Mouse (Mus musculus): ENCODE measurements at regions not wholly inside any gene's neighbourhood (a gene's known extent, or its start where the extent isn't known, plus 50 kb on each side); places are given as distances from the start of the nearest gene placed in this dataset.
A peak's percentile ranks its signal among the peaks of the same experiment; 100 is the strongest.
"Not testable (repeated sequence)": the region's sequence is repeated elsewhere in the genome, so short reads cannot be mapped to it uniquely, and the experiment has no call there.

- H3K4me3 ChIP-seq, H3K27ac ChIP-seq: not testable (repeated sequence)
- peak in 1 of 2 experiments; percentile 10 for DNase-seq (ENCODE audit: low spot score in 2 of 2)
- peak; percentile 65 for TF ChIP-seq CTCF (conservative IDR thresholded peaks at IDR 0.05)
Measured at GRCm38 (mm10) chr14:53345568-53345967, 850.0 kb upstream of the Olfr1507 start.

GRCm38 (mm10) chr14:53343849-53344248 is 848.3 kb upstream of the Olfr1507 start:
- not testable (repeated sequence) for H3K27ac ChIP-seq; H3K4me3 ChIP-seq; DNase-seq (ENCODE audit: low spot score in 2 of 2)

GRCm38 (mm10) chr14:53339167-53339566 is 843.6 kb upstream of the Olfr1507 start:
- not testable (repeated sequence) for H3K4me3 ChIP-seq; H3K27ac ChIP-seq; DNase-seq (ENCODE audit: low spot score in 2 of 2)

- not testable (repeated sequence) for DNase-seq (ENCODE audit: low spot score in 2 of 2); H3K27ac ChIP-seq; H3K4me3 ChIP-seq
Measured at GRCm38 (mm10) chr14:53337446-53337845, 841.9 kb upstream of the Olfr1507 start.

GRCm38 (mm10) chr14:53336705-53337104 is 841.2 kb upstream of the Olfr1507 start:
- H3K4me3 ChIP-seq; DNase-seq (ENCODE audit: low spot score in 2 of 2); H3K27ac ChIP-seq: not testable (repeated sequence)

- not testable (repeated sequence) for H3K4me3 ChIP-seq; H3K27ac ChIP-seq; DNase-seq (ENCODE audit: low spot score in 2 of 2)
Measured at GRCm38 (mm10) chr14:53334451-53334850, 838.9 kb upstream of the Olfr1507 start.

- H3K4me3 ChIP-seq; H3K27ac ChIP-seq; DNase-seq (ENCODE audit: low spot score in 2 of 2): not testable (repeated sequence)
Measured at GRCm38 (mm10) chr14:53331153-53331552, 835.6 kb upstream of the Olfr1507 start.

- not testable (repeated sequence) for DNase-seq (ENCODE audit: low spot score in 2 of 2); H3K27ac ChIP-seq
Measured at GRCm38 (mm10) chr14:53324367-53324766, 828.8 kb upstream of the Olfr1507 start.

GRCm38 (mm10) chr14:53318512-53319309 is 823.2 kb upstream of the Olfr1507 start:
- not testable (repeated sequence) for H3K27ac ChIP-seq; DNase-seq (ENCODE audit: low spot score in 2 of 2); H3K4me3 ChIP-seq

More at GRCm38 (mm10) chr14:53324367-53324766, 828.8 kb upstream of the Olfr1507 start:
- not testable (repeated sequence) for H3K4me3 ChIP-seq

- DNase-seq (ENCODE audit: low spot score in 2 of 2): peak in 1 of 2 experiments; percentile 5
- not testable (repeated sequence) for H3K4me3 ChIP-seq, H3K27ac ChIP-seq
- 0 out of 2 replicates have a peak, but pooled peaks have one; percentile 14 for TF ChIP-seq CTCF (conservative IDR thresholded peaks at IDR 0.05)
Measured at GRCm38 (mm10) chr14:53312490-53312889, 816.9 kb upstream of the Olfr1507 start.

- H3K27ac ChIP-seq; H3K4me3 ChIP-seq; DNase-seq (ENCODE audit: low spot score in 2 of 2): not testable (repeated sequence)
Measured at GRCm38 (mm10) chr14:53303179-53303578, 807.6 kb upstream of the Olfr1507 start.

GRCm38 (mm10) chr14:53302491-53302829 is 806.9 kb upstream of the Olfr1507 start:
- H3K27ac ChIP-seq; DNase-seq (ENCODE audit: low spot score in 2 of 2); H3K4me3 ChIP-seq: not testable (repeated sequence)

GRCm38 (mm10) chr14:53301722-53302490 is 806.4 kb upstream of the Olfr1507 start:
- not testable (repeated sequence) for H3K4me3 ChIP-seq; H3K27ac ChIP-seq; DNase-seq (ENCODE audit: low spot score in 2 of 2)

GRCm38 (mm10) chr14:53301110-53301509 is 805.6 kb upstream of the Olfr1507 start:
- not testable (repeated sequence) for H3K27ac ChIP-seq; DNase-seq (ENCODE audit: low spot score in 2 of 2); H3K4me3 ChIP-seq

- H3K4me3 ChIP-seq; DNase-seq (ENCODE audit: low spot score in 2 of 2); H3K27ac ChIP-seq: not testable (repeated sequence)
Measured at GRCm38 (mm10) chr14:53299735-53300134, 804.2 kb upstream of the Olfr1507 start.

GRCm38 (mm10) chr14:53283350-53284141 is 788.0 kb upstream of the Olfr1507 start:
- H3K27ac ChIP-seq; DNase-seq (ENCODE audit: low spot score in 2 of 2); H3K4me3 ChIP-seq: not testable (repeated sequence)

- not testable (repeated sequence) for H3K4me3 ChIP-seq; H3K27ac ChIP-seq; DNase-seq (ENCODE audit: low spot score in 2 of 2)
Measured at GRCm38 (mm10) chr14:53273218-53273617, 777.7 kb upstream of the Olfr1507 start.

GRCm38 (mm10) chr14:53267693-53268092 is 772.1 kb upstream of the Olfr1507 start:
- not testable (repeated sequence) for H3K4me3 ChIP-seq; H3K27ac ChIP-seq; DNase-seq (ENCODE audit: low spot score in 2 of 2)
